Mouse (Mus musculus) liver, embryonic 14.5 days (tissue): ENCODE measurements around the gene Nr1i3. TPM values are rescaled to one million over a fixed set of nuclear protein-coding genes. Genes with fewer than 3 reads are reported as not detected.

ENCODE experiments used
- ATAC-seq: fragments of 200-750 bp; cut with Nextera tagmentation; 2 replicates; pipeline ENCODE4 v1.8.0; 2017; ENCODE audit warnings: moderate number of reproducible peaks, mild to moderate bottlenecking, moderate library complexity; ENCODE audit not compliant: insufficient read depth
- DNase-seq, 3 experiments: peaks; one replicate each; pipeline ENCODE4 v3.0.0-alpha.2; 2012 to 2013; ENCODE audit warnings: low read depth in 3 of 3, low spot score in 3 of 3
- H3K27ac ChIP-seq: fragments of 300-500 bp; sonication (generic); 2 replicates; pipeline ENCODE4 v1.5.1; 2014; ENCODE audit warnings: moderate library complexity, mild to moderate bottlenecking, control low read depth, inconsistent platforms
- H3K27me3 ChIP-seq: fragments of 300-500 bp; sonication (generic); 2 replicates; pipeline ENCODE4 v1.6.1; 2014; ENCODE audit warnings: mild to moderate bottlenecking, low read length, moderate library complexity; ENCODE audit not compliant: control insufficient read depth, insufficient read depth
- H3K36me3 ChIP-seq: fragments of 300-500 bp; sonication (generic); replicated peaks from 2 replicates; pipeline ENCODE4 v1.6.1; 2014; ENCODE audit warnings: low read depth; ENCODE audit not compliant: control insufficient read depth, insufficient read depth
- H3K4me1 ChIP-seq, 2 experiments: fragments of 200-500 bp in 1 of 2; fragments of 300-500 bp in 1 of 2; sonication (generic) in 1 of 2; replicated peaks; 2 replicates each; pipeline ENCODE4 v1.6.1; 2012 to 2014; ENCODE audit warnings: antibody characterized with exemption in 1 of 2, inconsistent platforms in 1 of 2, low read length in 1 of 2; ENCODE audit not compliant: control insufficient read depth in 2 of 2, insufficient read depth in 2 of 2
- H3K4me2 ChIP-seq: fragments of 300-500 bp; sonication (generic); 2 replicates; pipeline ENCODE4 v1.6.1; 2014; ENCODE audit warnings: low read depth, mild to moderate bottlenecking, control low read depth, moderate library complexity
- H3K4me3 ChIP-seq, 2 experiments: fragments of 200-500 bp in 1 of 2; fragments of 300-500 bp in 1 of 2; sonication (generic) in 1 of 2; 2 replicates each; pipeline ENCODE4 v1.5.1; 2012 to 2014; ENCODE audit warnings: low read depth in 2 of 2, low read length in 2 of 2, mild to moderate bottlenecking in 2 of 2, control low read depth in 1 of 2, inconsistent platforms in 1 of 2, moderate library complexity in 1 of 2; ENCODE audit not compliant: insufficient read depth in 1 of 2
- H3K9ac ChIP-seq: fragments of 300-500 bp; sonication (generic); replicated peaks from 2 replicates; pipeline ENCODE4 v1.6.1; 2014; ENCODE audit warnings: mild to moderate bottlenecking, control low read depth, moderate library complexity
- H3K9me3 ChIP-seq: fragments of 300-500 bp; sonication (generic); 2 replicates; pipeline ENCODE4 v1.6.1; 2016; ENCODE audit warnings: low read length, mixed read lengths; ENCODE audit not compliant: control insufficient read depth
- CTCF ChIP-seq: IDR thresholded peaks from 2 replicates; pipeline ENCODE4 v1.5.1; 2016; ENCODE audit warnings: antibody characterized with exemption, low read depth, control low read depth
- EP300 ChIP-seq: IDR thresholded peaks from 2 replicates; pipeline ENCODE4 v1.6.1; 2016; ENCODE audit warnings: antibody characterized with exemption, low read depth
- WGBS: fragments of 180-500 bp; shearing (Covaris S2); extraction: QIAGEN DNeasy Blood & Tissue Kit; methylation state at CpG from one replicate; pipeline ENCODE4 v1.1.7; 2014; ENCODE audit not compliant: insufficient replicate concordance; 5-methylcytosine and 5-hydroxymethylcytosine counted together
- polyA plus RNA-seq, 2 experiments: library from polyadenylated mRNA; depleted of rRNA in 1 of 2; stranded (reverse) in 1 of 2; unstranded in 1 of 2; fragments of >200 nt; fragmentation: Nextera tagmentation in 1 of 2; extraction: Ambion mirVana in 1 of 2; gene quantifications; 2 replicates each; pipeline versions ENCODE4 v1.2.1 to v1.2.3; 2012 to 2014

The Nr1i3 gene
- polyA plus RNA-seq, 2 experiments: 0.88 to 1.0 TPM

DNA sequence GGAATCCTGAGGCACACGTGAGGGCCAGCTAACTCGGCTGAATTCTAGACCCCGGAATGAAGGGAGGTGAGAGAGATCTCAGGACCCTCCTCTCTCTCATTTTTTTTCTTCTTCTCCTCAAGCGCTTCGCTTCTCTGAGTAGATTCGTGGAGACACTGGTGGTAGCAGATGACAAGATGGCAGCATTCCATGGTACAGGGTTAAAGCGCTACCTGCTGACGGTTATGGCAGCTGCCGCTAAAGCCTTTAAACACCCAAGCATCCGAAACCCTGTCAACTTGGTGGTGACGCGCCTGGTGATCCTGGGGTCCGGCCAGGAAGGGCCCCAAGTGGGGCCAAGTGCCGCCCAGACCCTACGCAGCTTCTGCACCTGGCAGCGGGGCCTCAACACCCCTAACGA, 38.6 kb downstream of the Nr1i3 start:
- Histone ChIP-seq H3K27me3 (peaks cover 25% of the 10 kb centered on the region), H3K36me3 (no peaks in the 10 kb centered on the region), H3K27ac (no peak overlapping the region), H3K4me3 (no peak overlapping the region), H3K4me1 (peaks cover 6 to 8% of the 10 kb centered on the region in 2 experiments), H3K9me3 (no peaks in the 10 kb centered on the region), H3K9ac (no peak overlapping the region), H3K4me2 (no peak overlapping the region)
- DNase-seq (no peak), ATAC-seq (no peak)
- 62% methylated on average over 17 of the region's 17 CpGs for WGBS
- TF ChIP-seq EP300 (no peak), CTCF (no peak)

GRCm38 (mm10) chr1:171256095-171256818, 42.5 kb downstream of the Nr1i3 start:
- H3K27me3 ChIP-seq: peaks cover 18% of the 10 kb centered on the region
- H3K4me3 ChIP-seq: no peak overlapping the region
- no peak overlapping the region for H3K9ac ChIP-seq
- DNase-seq (no peak), ATAC-seq (no peak)
- no peak overlapping the region for H3K27ac ChIP-seq
- H3K4me2 ChIP-seq: no peak overlapping the region
- no peak for TF ChIP-seq EP300
- no peak for TF ChIP-seq CTCF
- peaks cover 0 to 10% of the 10 kb centered on the region in 2 experiments; a peak in 2 of 4 replicates for H3K4me1 ChIP-seq
- 76% methylated on average over 24 of the region's 24 CpGs for WGBS
- no peaks in the 10 kb centered on the region for H3K36me3 ChIP-seq
- H3K9me3 ChIP-seq: no peaks in the 10 kb centered on the region

- peaks cover 0 to 11% of the 10 kb centered on the region in 2 experiments; a peak in 2 of 4 replicates for H3K4me1 ChIP-seq
- peaks cover 13% of the 10 kb centered on the region for H3K27me3 ChIP-seq
- TF ChIP-seq CTCF: peak; percentile 85
- no peak for TF ChIP-seq EP300
- no peaks in the 10 kb centered on the region for H3K36me3 ChIP-seq
- H3K27ac ChIP-seq: no peak overlapping the region
- H3K9me3 ChIP-seq: no peaks in the 10 kb centered on the region
- no peak overlapping the region for H3K9ac ChIP-seq
- H3K4me2 ChIP-seq: no peak overlapping the region
- ATAC-seq (no peak), DNase-seq (peak in 1 of 3 experiments; percentile 63)
- WGBS: 53% methylated on average over 15 of the region's 15 CpGs
- H3K4me3 ChIP-seq: no peak overlapping the region
Observed at GRCm38 (mm10) chr1:171256937-171257548, 43.3 kb downstream of the Nr1i3 start.

DNA sequence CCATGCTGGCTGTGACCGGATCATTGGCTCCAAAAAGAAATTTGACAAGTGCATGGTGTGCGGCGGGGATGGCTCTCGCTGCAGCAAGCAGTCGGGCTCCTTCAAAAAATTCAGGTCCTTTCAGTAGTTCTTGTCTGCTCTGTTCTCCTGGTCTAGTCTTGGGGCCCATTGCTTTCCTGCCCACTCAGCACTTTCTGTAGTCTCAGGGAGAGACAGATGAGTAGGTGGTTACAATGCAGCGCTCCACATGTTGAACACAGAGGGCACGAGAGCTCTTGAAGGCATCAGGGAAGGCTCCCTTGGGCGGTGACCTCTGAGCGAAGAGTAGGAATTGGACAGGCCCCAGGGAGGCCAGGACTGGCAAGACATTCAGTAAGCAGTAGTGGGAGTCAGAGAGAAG, 44.0 kb downstream of the Nr1i3 start:
- 62% methylated on average over 9 of the region's 9 CpGs for WGBS
- no peak overlapping the region for H3K4me2 ChIP-seq
- no peak for ATAC-seq
- peaks cover 10% of the 10 kb centered on the region for H3K27me3 ChIP-seq
- DNase-seq: no peak
- H3K27ac ChIP-seq: no peak overlapping the region
- no peak overlapping the region for H3K9ac ChIP-seq
- H3K4me3 ChIP-seq: no peak overlapping the region
- no peaks in the 10 kb centered on the region for H3K36me3 ChIP-seq
- no peak for TF ChIP-seq EP300
- no peak for TF ChIP-seq CTCF
- H3K4me1 ChIP-seq: peaks cover 0 to 15% of the 10 kb centered on the region in 2 experiments; a peak in 2 of 4 replicates
- no peaks in the 10 kb centered on the region for H3K9me3 ChIP-seq

DNA sequence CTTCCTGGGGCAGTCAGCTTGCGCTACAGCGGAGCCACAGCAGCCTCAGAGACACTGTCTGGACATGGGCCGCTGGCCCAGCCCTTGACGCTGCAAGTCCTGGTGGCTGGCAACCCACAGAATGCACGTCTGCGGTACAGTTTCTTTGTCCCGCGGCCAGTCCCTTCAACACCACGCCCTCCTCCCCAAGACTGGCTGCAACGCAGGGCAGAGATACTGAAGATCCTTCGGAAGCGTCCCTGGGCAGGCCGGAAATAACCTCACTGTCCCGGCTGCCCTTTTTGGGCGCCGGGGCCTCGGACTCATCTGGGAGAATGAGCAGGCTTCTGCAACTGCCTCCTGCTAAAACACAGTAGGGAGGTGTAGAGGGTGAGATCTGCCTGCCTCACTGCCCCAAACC, 45.2 kb downstream of the Nr1i3 start:
- no peaks in the 10 kb centered on the region for H3K36me3 ChIP-seq
- DNase-seq: no peak
- no peak overlapping the region; the same call in 1 of the 2 replicates for H3K9ac ChIP-seq
- 58% methylated on average over 17 of the region's 17 CpGs for WGBS
- peaks cover 7% of the 10 kb centered on the region for H3K27me3 ChIP-seq
- no peak overlapping the region for H3K4me3 ChIP-seq
- no peaks in the 10 kb centered on the region for H3K9me3 ChIP-seq
- H3K4me2 ChIP-seq: no peak overlapping the region
- peaks cover 0 to 16% of the 10 kb centered on the region in 2 experiments; a peak in 2 of 4 replicates for H3K4me1 ChIP-seq
- TF ChIP-seq CTCF (no peak), EP300 (no peak)
- ATAC-seq: no peak
- H3K27ac ChIP-seq: no peak overlapping the region
